Mouse (Mus musculus) embryonic fibroblast, embryonic 13.5 days (primary cell): ENCODE measurements around the gene Srp9.

Source experiments
- CTCF ChIP-seq: IDR thresholded peaks from 2 replicates; pipeline ENCODE4 v1.5.1; 2011; ENCODE audit warnings: mild to moderate bottlenecking, control low read depth, low read length, moderate library complexity, borderline replicate concordance; ENCODE audit not compliant: insufficient read depth
- POLR2A ChIP-seq: IDR thresholded peaks from 2 replicates; pipeline ENCODE4 v1.6.1; 2011; ENCODE audit warnings: low read depth, mild to moderate bottlenecking, control low read depth, low read length, moderate library complexity

DNA sequence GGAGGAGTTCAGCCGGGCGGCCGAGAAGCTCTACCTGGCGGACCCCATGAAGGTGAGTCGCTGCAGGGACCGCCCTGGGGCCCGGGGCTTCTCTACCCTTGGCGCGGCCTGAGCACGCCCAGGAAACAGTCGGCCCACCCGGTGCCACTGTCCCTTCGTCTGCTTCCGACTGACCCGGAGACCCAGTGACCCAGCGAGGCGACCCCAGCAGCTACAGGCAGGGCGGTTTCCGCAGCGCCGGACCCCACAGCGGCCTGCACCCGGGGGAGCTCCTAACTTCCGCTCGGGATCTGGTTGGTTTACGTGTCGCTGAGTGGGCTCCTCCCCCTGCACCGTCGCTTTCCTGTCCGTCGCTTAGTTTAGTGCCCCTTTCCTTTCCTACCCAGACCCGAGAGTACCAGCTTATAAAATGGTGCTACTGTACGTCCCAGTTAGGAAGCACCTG, 409 bp downstream of the Srp9 start:
- TF ChIP-seq CTCF = no peak
- TF ChIP-seq POLR2A = no peak; the same call in none of the 2 replicates
